Mouse (Mus musculus): ENCODE results near the gene Vmn2r102.

The Vmn2r102 gene

GRCm38 (mm10) chr17:19660028-19660427 is at the start of gene Vmn2r102:
Gene Vmn2r102 (plus strand): TSS chr17:19660328.
- DNase-seq: no peak

- DNase-seq: no peak
Observed at GRCm38 (mm10) chr17:19629328-19629727, 30.8 kb upstream of the Vmn2r102 start.

GRCm38 (mm10) chr17:19658447-19658846 is 1.7 kb upstream of the Vmn2r102 start:
- DNase-seq: no peak

GRCm38 (mm10) chr17:19692062-19692461 is 31.9 kb downstream of the Vmn2r102 start:
- DNase-seq: no peak

All from lung, postnatal 14 days (tissue).